Mouse (Mus musculus) macrophage (primary cell): ENCODE results near the gene Sec61a1. TPM values are rescaled to one million over a fixed set of nuclear protein-coding genes. Genes with fewer than 3 reads are reported as not detected.

ENCODE experiments used
- H3K27ac ChIP-seq: fragments of 350-480 bp; formaldehyde crosslinking; 2 replicates; pipeline ENCODE4 v1.9.0; 2021
- H3K36me3 ChIP-seq: fragments of 350-480 bp; formaldehyde crosslinking; 2 replicates; pipeline ENCODE4 v1.9.0; 2021; ENCODE audit errors: inconsistent target
- H3K4me3 ChIP-seq: fragments of 350-480 bp; formaldehyde crosslinking; 2 replicates; pipeline ENCODE4 v1.9.0; 2021; ENCODE audit errors: inconsistent target
- H3K79me2 ChIP-seq: fragments of 350-480 bp; formaldehyde crosslinking; 2 replicates; pipeline ENCODE4 v1.9.0; 2021; ENCODE audit errors: inconsistent target
- WGBS: methylation state at CpG from one replicate; pipeline ENCODE4 v1.1.7; 2026; ENCODE audit warnings: inconsistent platforms; ENCODE audit not compliant: missing documents; 5-methylcytosine and 5-hydroxymethylcytosine counted together
- polyA plus RNA-seq: library from polyadenylated mRNA; stranded (reverse); fragments of 250-400 nt; gene quantifications from 3 replicates; pipeline ENCODE4 v1.2.4, GENCODE M21; 2018; ENCODE audit warnings: inconsistent platforms

Gene Sec61a1
- polyA plus RNA-seq, 1 experiment from 2014 or later, result 104 TPM

GRCm38 (mm10) chr6:88540093-88540755 is 21.5 kb upstream of the Sec61a1 start:
- Histone ChIP-seq H3K27ac (no peak overlapping the region), H3K79me2 (no peaks in the 10 kb centered on the region), H3K4me3 (no peak overlapping the region), H3K36me3 (no peaks in the 10 kb centered on the region)
- 83% methylated on average over 2 of the region's 2 CpGs for WGBS

GRCm38 (mm10) chr6:88530306-88530705 is 11.6 kb upstream of the Sec61a1 start:
- Histone ChIP-seq H3K79me2 (no peaks in the 10 kb centered on the region), H3K27ac (no peak overlapping the region), H3K36me3 (no peaks in the 10 kb centered on the region), H3K4me3 (no peak overlapping the region)

- Histone ChIP-seq H3K79me2 (no peaks in the 10 kb centered on the region), H3K4me3 (no peak overlapping the region), H3K36me3 (no peaks in the 10 kb centered on the region), H3K27ac (no peak overlapping the region)
- WGBS, result 95% methylated on average over 3 of the region's 4 CpGs
Observed at GRCm38 (mm10) chr6:88524056-88524455, 5.4 kb upstream of the Sec61a1 start.

GRCm38 (mm10) chr6:88523451-88523850 is 4.7 kb upstream of the Sec61a1 start:
- H3K36me3 ChIP-seq, result no peaks in the 10 kb centered on the region
- no peak overlapping the region for H3K27ac ChIP-seq
- 96% methylated on average over 3 of the region's 3 CpGs for WGBS
- no peaks in the 10 kb centered on the region for H3K79me2 ChIP-seq
- no peak overlapping the region for H3K4me3 ChIP-seq

- H3K79me2 ChIP-seq, result peaks cover 4% of the 10 kb centered on the region
- 46% methylated on average over 3 of the region's 3 CpGs for WGBS
- H3K4me3 ChIP-seq, result no peak overlapping the region
- no peaks in the 10 kb centered on the region for H3K36me3 ChIP-seq
- H3K27ac ChIP-seq, result no peak overlapping the region
Observed at GRCm38 (mm10) chr6:88523043-88523442, 4.3 kb upstream of the Sec61a1 start.

- peaks cover 8% of the 10 kb centered on the region for H3K79me2 ChIP-seq
- H3K27ac ChIP-seq, result no peak overlapping the region
- WGBS, result 22% methylated on average over 3 of the region's 3 CpGs
- H3K36me3 ChIP-seq, result no peaks in the 10 kb centered on the region
- no peak overlapping the region for H3K4me3 ChIP-seq
Observed at GRCm38 (mm10) chr6:88522606-88523005, 3.9 kb upstream of the Sec61a1 start.

- 100% methylated on average over 7 of the region's 7 CpGs for WGBS
- H3K27ac ChIP-seq, result no peak overlapping the region
- H3K36me3 ChIP-seq, result no peaks in the 10 kb centered on the region
- H3K4me3 ChIP-seq, result no peak overlapping the region
- peaks cover 16% of the 10 kb centered on the region for H3K79me2 ChIP-seq
Observed at GRCm38 (mm10) chr6:88521821-88522220, 3.1 kb upstream of the Sec61a1 start.

GRCm38 (mm10) chr6:88517701-88518403 is 853 bp downstream of the Sec61a1 start:
- H3K27ac ChIP-seq, result peak overlapping the region; percentile 37
- peak overlapping the region; percentile 89 for H3K4me3 ChIP-seq
- H3K79me2 ChIP-seq, result peaks cover 56% of the 10 kb centered on the region
- H3K36me3 ChIP-seq, result peaks cover 23% of the 10 kb centered on the region
- 11% methylated on average over 18 of the region's 18 CpGs for WGBS

GRCm38 (mm10) chr6:88516667-88517066 is 2.0 kb downstream of the Sec61a1 start:
- no peak overlapping the region for H3K4me3 ChIP-seq

GRCm38 (mm10) chr6:88515971-88516370 is 2.7 kb downstream of the Sec61a1 start:
- H3K36me3 ChIP-seq, result peaks cover 38% of the 10 kb centered on the region
- WGBS, result 83% methylated on average over 8 of the region's 8 CpGs
- no peak overlapping the region for H3K27ac ChIP-seq
- no peak overlapping the region for H3K4me3 ChIP-seq
- peaks cover 74% of the 10 kb centered on the region for H3K79me2 ChIP-seq

More at GRCm38 (mm10) chr6:88516667-88517066, 2.0 kb downstream of the Sec61a1 start:
- peaks cover 31% of the 10 kb centered on the region for H3K36me3 ChIP-seq
- WGBS, result 64% methylated on average over 5 of the region's 5 CpGs
- H3K79me2 ChIP-seq, result peaks cover 67% of the 10 kb centered on the region
- no peak overlapping the region for H3K27ac ChIP-seq

GRCm38 (mm10) chr6:88514546-88514945 is 4.2 kb downstream of the Sec61a1 start:
- 100% methylated on average over 4 of the region's 4 CpGs for WGBS
- H3K4me3 ChIP-seq, result no peak overlapping the region
- peaks cover 86% of the 10 kb centered on the region for H3K79me2 ChIP-seq
- no peak overlapping the region for H3K27ac ChIP-seq
- peaks cover 52% of the 10 kb centered on the region for H3K36me3 ChIP-seq

GRCm38 (mm10) chr6:88513984-88514383 is 4.7 kb downstream of the Sec61a1 start:
- H3K27ac ChIP-seq, result no peak overlapping the region
- 90% methylated on average over 8 of the region's 8 CpGs for WGBS
- peaks cover 86% of the 10 kb centered on the region for H3K79me2 ChIP-seq
- H3K4me3 ChIP-seq, result no peak overlapping the region
- peaks cover 56% of the 10 kb centered on the region for H3K36me3 ChIP-seq

GRCm38 (mm10) chr6:88503044-88503443 is 15.7 kb downstream of the Sec61a1 start:
- no peaks in the 10 kb centered on the region for H3K79me2 ChIP-seq
- WGBS, result 89% methylated on average over 4 of the region's 4 CpGs
- no peak overlapping the region for H3K27ac ChIP-seq
- no peak overlapping the region for H3K4me3 ChIP-seq
- peaks cover 49% of the 10 kb centered on the region for H3K36me3 ChIP-seq

- H3K4me3 ChIP-seq, result no peak overlapping the region
- 85% methylated on average over 13 of the region's 13 CpGs for WGBS
- H3K36me3 ChIP-seq, result peaks cover 42% of the 10 kb centered on the region
- no peaks in the 10 kb centered on the region for H3K79me2 ChIP-seq
- H3K27ac ChIP-seq, result no peak overlapping the region
Observed at GRCm38 (mm10) chr6:88502030-88502970, 16.4 kb downstream of the Sec61a1 start.

GRCm38 (mm10) chr6:88500405-88500767 is 18.3 kb downstream of the Sec61a1 start:
- H3K4me3 ChIP-seq, result no peak overlapping the region
- H3K79me2 ChIP-seq, result no peaks in the 10 kb centered on the region
- peaks cover 27% of the 10 kb centered on the region for H3K36me3 ChIP-seq
- no peak overlapping the region for H3K27ac ChIP-seq
- WGBS, result 6% methylated on average over 3 of the region's 3 CpGs
